Mouse (Mus musculus): Measurements from ENCODE around the gene Ctns.

GRCm38 (mm10) chr11:73177509-73177875 is 21.4 kb downstream of the Ctns start:
- TF ChIP-seq POLR2A (IDR thresholded peaks at IDR 0.05; ENCODE audit: low read depth, low read length) (no peak), CTCF (IDR thresholded peaks at IDR 0.05; ENCODE audit: extremely low read depth, insufficient read depth, insufficient read length, insufficient replicate concordance) (no peak)

Measured in spleen, adult 2 months (tissue).